Mouse (Mus musculus) MEL-GATA-1-ER (cell line): ENCODE data around the gene Magi2.

Experiments used
- DNase-seq: peaks from one replicate; pipeline ENCODE4 v3.0.0-alpha.2; 2012; ENCODE audit warnings: low read depth; ENCODE audit errors: extremely low read depth

Magi2 gene

DNA sequence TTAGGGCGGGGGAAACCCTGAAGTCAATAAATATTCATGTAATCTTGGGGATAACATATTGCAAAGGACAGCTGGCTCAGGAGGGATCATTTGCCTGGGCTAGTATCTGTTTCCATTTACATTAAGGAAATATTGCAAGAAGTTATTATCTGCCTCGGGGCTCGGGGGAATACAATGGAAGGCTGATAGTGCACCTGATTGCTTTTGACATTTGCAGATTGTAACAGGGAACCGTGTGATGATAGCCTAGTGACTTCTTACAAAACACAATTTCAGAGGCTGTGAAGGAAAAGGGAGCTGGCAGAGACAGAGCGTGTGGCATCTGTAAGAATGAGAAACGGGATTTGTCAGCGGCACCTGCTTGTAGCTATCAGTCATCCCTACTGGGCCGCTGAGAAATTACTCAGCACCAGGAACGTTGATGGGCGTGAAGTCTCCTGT, 1356.2 kb downstream of the Magi2 start:
- DNase-seq, result no peak

DNA sequence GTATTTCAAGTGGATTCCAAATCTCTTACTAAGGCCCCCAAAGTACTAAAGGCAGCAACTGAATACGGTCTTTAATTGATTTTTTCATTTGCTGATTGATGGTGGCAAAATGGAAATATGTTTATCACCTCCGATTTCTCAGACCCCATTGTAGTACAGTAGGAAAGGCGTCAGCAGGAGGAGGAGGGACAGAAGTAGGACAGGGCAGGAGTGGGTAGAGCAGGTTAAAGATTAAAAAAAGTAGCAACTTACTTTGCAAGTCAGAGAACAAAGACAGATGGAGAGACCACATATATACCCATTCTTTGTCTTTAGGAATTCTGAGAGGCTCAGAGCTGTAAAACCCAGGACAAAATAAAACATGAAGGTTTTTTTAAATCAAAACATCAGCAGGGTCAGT, 1356.8 kb downstream of the Magi2 start:
- no peak for DNase-seq

DNA sequence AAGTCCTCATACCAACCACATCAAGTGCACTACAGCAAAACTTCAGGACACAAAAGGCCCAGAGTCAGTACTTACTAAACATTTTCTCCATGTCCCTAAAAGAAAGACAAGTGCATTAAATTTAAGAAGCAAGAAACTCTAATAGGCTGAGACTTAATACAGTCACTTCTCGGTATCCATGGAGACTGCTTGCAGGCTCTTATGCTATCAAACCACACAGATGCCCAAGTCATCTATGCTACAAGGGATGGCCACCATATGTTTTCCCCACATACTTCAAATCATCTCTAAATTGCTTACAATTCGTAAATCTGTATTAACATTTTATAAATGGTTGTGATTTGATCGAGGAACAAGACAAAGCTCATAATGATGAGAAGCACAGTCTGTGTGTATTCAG, 1357.9 kb downstream of the Magi2 start:
- DNase-seq, result no peak

DNA sequence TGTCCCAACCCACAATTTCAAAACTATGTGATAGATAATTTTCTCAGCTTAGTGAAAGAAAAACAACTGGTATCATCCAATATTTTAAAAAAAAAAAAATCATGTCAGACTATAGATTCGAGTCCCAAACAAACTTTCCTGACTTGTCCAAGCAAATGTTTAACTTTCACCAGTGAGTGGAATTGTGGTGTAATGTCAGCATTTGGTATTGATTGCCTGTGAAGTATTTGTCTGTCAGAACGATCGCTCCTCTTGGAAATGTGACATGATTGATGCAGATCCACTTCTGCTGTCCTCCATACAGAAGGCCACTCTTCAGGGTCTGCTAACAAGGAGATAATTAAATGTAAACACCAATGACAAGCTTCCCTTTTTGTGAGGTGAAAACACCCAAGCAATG, 1362.9 kb downstream of the Magi2 start:
- DNase-seq, result no peak

DNA sequence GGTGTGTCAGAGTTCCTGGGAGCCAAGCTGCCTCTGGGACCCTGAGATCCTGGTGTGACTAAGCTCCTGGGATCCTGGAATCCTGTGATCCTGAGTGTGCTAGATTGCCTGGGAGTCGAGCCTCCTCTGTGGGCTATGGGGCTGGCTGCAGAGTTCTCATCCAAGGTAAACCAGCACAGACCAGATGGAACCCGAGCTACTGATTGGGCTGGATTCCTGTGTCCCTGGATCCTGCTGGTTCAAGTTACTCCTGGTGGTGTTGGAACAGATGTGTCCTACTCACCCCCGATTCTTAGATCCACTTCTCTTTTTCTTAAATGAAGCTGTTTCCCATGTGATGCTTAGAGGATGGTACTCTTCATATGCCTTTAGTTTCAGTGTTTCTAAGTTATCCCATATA, 1371.4 kb downstream of the Magi2 start:
- no peak for DNase-seq

DNA sequence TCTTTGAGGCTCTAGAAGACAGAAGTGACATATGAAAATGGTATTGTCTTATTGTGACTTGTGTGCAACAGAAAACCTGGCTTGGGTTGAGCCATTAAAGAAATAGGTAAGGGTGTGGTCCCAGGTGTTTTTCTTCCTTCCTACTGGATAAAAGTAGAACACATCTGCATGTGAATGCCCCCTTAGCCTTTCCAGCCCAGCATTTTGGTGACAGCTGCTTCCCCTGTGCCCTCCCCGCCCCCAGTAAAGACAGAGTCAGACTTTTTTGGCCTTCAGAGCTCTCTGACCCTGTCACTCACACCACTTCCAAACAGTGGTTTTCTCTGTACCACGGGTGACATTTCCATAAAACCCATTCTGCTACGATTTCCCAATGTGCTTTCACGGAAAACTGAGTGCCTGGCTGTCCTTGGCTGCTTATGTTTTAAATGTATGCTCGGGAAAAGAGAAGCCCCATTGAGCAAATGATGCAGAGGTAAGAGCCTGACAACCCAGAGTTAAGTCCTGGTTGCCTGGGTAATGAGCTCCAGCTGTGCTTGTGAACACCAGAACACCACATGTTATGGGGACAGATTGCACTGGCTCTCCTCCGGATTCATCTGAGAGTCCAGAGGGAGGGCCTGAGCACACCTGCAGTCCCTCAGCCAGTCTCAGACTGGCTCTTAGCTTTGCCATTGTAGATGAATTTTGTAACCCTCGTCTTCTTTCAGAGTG, 1377.1 kb downstream of the Magi2 start:
- no peak for DNase-seq

DNA sequence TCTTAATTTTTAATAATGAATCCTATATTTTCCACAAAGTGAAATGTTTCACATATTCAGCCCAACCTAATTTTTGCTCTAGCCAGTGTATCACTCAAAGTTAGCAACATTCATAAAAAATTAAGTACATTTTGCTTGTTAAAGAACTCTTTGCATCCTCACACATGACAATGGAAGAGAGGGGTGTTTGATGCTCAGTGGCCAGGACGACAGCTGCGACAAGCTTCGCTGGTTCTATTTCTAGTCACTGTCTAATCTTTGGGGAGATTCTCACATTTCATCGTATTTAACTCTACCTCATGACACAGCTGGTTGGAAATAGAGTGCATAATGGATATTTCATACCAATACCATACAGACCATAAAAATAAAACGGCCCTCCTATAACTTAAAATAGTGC, 1379.7 kb downstream of the Magi2 start:
- DNase-seq, result no peak

DNA sequence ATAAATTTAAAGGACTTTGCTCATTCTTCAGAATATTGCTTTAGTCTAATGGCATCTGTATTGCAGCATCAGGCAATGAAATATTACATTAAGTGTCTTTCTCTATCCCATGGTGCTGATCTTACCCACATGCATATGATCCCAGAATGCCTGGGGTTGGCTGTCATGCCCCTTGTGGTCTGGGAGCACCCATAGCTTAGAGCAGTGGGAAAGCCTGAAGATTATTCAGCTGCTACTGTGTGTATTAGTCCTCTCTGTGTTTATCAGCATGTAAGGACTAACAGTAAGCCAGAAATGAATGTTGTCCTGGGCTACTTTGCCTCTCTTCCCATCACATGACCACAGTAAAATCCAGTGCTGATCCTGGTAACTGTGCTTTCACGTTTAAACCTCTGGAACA, 1380.7 kb downstream of the Magi2 start:
- DNase-seq, result no peak

DNA sequence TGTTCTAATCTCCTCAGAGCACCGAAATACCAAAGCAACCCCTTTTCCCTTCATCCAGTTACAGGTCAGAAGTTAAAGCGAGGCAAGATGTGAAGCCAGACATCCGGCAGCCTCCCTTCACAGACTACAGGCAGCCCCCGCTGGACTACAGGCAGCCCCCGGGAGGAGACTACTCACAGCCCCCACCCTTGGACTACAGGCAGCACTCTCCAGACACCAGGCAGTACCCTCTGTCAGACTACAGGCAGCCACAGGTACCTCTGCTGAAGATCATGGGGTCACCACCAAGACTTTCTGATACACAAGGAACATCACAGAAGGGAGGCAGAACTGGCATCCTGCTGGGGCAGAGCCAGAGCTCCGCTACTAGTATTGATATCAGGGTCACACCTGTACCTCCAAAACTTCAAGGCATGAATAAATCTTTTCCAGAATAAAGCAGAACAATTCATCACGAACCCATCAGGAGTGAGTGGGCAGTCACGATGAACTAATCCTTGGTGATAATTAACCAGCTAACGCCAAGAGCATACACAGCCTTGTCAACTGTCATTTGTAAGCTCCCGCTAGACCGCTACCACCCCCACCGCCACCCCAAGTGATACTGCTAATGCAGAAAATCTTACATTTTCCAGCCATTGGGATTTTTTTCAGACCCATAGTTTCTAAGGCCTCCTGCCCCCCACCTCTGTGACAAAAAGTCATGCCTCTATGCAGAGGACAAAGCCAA, 1382.5 kb downstream of the Magi2 start:
- DNase-seq, result no peak

DNA sequence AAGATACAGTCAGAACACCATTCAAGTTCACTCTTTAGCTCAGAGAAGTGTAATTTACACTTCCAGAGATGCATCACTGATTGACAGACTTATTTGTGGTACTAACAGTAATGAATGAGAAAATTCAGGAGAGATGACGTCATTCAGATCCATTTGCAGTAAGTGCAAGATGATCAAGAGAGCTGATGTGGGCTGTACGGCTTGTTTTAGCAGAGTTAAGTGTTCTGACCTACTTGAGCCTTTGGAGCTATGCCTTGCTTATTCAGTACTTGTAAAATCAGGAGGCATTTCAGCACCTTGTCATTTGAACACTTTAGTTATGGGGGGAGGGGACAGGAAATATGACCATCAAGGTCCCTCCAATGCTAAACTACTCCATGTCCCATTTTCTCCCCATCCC, 1383.8 kb downstream of the Magi2 start:
- no peak for DNase-seq

DNA sequence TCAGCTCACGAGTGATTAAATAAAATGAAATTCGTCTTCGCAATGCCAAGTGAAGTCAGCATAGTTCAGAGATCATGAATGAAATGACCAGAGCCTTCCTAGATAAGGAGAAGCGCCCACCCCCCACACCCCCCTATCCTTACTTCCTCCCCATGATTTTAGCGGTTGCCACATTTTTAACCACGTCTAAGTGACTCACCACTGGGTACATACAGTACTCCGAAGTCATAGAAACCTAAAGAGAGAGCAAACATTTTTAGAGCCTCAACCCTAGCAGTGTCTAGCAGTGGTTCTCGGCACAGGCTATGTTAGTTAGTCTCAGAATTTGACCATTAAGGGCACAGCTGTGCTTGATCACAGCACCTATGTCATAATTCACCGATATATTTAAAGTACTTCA, 1385.8 kb downstream of the Magi2 start:
- no peak for DNase-seq

DNA sequence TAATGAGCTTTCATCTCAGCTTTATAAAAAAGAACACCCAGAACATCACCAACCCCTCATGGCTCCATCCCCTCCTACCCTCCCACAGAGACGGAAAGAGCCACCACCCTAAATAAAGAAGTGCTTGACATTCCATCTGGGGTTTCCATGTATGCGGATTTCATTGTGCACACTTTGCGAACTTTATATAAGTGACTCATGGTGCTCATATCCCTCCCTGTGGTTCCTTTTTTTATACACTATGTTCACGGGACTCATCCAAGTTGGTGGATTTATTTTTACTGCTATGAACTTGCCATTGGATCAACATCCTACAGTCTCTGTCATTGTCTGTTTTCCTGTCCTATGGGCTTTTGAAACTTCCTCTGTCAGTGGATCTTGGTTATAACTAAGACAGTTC, 1388.1 kb downstream of the Magi2 start:
- no peak for DNase-seq

DNA sequence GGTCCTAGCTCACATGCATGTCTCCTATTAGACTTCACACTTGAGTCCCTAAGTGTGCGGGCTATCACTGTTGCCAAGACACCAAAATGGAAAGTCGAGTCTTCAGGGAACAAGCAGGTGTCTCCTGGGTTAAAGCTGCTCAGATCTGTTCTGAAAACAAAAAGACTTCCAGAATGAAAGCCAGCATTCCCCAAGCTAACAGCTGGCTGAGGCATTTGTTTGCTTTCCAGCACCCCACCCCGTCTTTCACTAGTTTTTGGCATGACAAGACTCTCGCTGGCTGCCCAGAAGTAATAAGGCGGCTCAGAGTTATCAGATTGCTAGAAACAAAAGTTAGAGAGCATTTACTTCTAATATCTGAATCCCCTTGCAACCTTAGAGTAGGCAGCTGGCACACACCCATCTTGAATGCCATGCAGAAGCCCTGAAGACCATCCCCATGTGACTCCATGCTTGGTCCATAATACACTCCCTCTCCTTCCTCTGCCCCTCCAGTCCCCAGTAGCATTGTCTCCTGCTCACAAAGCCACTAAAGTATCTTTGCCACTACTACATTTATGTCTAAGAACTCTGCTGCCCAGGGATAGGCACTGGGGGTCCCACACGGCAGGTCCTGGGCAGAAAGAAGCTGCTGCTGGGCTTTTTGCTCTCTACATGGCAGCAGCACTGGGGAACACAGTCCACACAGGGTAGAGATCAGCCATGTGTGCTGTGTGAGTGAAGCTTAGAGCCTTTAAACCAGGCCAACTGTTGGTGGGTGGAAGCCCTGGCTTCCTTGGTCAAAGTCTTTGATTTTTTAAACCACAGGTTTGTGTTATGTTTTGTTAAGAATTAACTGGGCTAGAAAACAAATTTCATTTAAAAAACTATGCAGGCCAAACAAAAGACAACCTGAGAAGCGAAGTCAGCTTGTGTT, 1394.0 kb downstream of the Magi2 start:
- no peak for DNase-seq

DNA sequence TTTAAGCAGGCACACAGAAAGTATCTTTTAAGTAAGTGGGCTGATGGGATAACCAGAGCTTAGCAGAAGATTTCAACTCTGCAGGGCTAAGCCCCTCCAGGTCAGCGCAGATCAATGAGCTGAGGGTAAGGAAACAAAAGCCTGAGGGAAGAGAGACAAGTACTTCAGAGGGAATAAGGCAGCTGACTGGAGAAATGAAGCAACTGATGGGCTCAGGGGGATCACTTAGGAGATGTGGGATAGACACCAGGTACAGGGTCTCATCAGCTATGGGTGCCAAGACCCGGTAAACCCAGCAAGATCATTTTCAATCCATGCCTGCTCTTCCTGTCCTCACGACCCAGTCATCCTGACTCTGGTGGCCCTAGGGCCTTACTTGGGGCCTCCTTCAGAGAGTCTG, 1395.6 kb downstream of the Magi2 start:
- no peak for DNase-seq

DNA sequence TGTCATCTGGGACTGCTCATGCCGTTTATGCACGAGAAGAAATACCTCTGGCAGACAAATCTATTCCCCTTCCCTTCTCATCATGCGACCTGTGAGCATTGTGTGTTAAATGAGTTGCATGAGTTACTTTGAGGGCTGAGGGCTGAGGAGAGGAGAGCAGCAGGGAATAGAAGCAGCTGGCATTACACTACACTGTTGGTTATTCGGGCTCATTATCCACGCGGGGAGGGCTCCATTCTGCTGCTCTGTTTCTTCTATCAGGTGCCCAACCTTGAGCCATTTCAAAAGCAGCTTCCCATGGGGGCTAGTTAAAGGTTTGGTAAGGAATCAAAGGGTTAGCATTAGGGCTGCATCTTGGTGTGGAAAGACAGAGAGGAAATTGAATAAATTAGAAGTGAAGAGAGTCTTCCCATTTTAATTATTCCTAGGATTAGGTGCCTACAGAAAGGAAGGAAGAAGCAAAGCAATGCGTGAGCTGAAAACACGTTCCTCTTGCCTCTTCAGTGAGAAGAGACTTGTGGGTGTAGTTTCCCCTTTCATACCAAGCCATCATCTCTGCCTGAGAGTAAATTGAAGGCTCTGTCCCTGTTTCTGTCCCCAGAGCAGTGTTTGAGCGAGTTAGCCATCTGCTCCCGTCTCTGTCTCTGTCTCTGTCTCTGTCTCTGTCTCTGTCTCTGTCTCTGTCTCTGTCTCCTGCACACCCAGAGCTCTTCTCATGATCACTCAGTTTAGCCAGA, 1396.2 kb downstream of the Magi2 start:
- DNase-seq, result no peak

DNA sequence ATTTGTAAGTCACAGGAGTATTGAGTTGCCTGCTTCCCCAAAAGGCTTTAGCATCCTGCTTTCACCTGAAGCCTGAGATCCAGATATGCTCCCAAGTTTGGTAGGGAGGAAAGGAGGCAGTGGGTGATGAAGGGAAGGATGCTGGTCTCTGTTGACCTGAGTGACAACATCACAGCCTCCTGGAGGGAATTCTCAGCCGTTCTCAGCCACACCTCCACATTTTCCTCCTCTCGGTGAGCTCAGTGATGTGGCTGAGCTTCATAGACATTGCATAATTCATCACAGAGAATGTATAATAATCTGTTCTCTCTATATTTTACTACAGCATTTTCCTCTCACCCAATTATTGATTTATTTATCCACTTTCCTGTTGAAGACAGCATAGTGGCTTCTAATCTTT, 1398.3 kb downstream of the Magi2 start:
- no peak for DNase-seq

DNA sequence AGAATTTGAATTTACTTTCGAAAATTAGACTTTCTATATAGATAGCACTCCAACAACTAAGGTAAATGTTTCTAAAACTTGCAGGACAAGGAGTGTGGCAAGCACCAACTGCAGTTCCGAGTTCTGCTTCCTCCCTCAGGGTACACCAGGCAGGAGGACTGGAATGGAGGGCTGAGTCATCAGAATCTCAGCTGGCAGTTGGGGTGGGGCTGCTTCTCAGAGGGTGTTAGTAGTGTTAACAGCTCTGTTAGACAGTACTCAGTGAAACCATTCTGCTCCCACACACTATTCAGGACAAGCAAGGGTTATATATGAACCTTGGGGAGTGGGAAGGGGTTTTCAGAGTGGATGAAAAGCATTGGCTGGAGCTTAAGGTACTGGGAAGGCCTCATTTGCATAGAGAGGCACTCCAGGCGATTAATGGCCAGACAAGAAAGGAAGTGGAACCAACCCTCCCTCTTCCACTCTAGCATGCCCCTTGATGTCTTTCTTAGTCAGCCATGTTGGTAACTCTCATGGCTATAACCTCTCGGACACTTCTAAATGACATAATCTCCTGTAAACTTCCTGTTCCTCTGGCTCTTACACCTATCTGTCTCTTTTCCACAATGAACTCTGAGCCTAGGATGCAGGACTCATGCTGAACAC, 1402.2 kb downstream of the Magi2 start:
- DNase-seq, result no peak

DNA sequence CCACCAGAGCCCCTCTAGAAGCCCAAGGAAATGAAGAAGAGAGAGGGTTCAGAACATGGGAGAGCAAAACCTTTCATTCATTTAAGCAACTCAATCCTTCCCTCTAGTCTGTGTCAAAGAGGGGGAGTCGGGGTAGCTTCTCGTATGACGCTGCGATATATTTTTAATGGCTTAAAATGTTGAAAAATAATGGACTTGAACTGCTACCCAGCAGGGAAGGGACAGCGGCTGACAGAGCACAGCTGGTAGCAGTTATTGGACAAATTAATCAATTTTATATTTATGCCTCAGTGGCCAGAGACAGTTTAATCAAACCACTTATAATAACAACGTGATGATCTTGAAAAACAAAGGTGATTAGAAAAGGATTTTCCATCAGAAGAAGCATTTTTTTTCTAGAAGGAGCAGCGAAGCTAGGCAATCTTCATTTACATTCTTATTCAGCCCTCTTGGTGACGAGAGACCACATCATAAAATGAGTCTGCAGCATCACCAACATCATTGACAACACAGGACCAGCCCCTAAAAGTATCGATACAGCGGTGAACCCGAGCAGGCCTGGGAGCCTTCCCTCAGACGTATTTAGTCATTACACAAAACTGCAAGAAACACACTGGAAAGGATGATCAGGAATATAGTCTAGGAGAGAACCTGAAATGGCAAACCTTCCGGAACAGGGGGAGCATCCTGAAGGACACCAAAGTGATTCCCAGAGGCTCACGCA, 1407.4 kb downstream of the Magi2 start:
- no peak for DNase-seq

DNA sequence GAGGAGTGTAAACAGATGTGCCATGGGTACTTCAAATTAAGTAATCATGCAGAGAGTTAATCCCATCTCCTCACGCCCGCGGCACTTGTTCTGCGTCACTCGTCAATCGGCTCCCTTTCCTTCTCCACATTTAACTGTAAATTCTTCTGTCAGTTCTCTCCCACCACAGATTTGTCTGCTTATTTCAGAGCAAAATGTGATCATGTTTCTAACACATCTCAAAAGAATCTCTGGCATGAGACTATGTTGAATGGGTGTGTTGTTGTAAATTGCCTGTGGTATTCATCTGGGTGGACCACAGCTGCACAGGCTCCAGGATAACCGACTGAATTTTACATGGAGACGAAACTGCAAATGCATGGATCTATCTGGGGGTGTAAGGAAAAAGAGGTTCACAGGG, 1408.0 kb downstream of the Magi2 start:
- no peak for DNase-seq

DNA sequence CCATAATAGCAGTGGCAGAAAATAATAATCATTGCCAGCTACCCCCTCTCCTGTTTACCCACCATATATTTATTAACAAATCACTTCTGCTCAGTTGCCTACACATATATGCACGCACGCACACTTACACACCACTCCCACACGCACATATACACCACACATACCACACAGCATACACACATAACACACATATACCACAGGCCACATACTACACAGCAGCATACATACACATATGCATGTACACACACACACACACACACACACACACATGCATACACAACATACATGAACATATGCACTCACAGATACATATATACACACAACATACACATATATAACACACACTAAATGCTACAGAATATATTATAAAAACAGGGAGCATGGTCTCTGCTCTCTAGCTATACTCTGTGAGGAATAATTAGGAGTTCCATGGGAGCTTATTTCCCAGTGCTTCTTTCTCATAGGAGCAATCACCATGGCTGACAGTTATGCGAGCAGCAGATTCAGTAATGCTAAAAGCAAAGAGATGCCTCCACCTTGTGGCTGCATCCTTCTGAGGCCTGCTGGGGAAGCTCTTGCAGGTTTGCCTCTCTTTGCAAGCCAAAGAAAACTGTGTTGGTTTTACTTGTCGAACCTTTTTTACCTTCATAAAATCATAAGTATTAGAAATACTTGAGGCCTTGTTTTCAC, 1410.6 kb downstream of the Magi2 start:
- DNase-seq, result no peak
